Mouse (Mus musculus): Measurements from ENCODE around the gene Rhot2. TPM values are rescaled to one million over a fixed set of nuclear protein-coding genes. Genes with fewer than 3 reads are reported as not detected.
A peak's percentile ranks its signal among the peaks of the same experiment; 100 is the strongest.

Gene Rhot2
- polyA plus RNA-seq, 1 experiment from 2014 or later, result 29.3 TPM

DNA sequence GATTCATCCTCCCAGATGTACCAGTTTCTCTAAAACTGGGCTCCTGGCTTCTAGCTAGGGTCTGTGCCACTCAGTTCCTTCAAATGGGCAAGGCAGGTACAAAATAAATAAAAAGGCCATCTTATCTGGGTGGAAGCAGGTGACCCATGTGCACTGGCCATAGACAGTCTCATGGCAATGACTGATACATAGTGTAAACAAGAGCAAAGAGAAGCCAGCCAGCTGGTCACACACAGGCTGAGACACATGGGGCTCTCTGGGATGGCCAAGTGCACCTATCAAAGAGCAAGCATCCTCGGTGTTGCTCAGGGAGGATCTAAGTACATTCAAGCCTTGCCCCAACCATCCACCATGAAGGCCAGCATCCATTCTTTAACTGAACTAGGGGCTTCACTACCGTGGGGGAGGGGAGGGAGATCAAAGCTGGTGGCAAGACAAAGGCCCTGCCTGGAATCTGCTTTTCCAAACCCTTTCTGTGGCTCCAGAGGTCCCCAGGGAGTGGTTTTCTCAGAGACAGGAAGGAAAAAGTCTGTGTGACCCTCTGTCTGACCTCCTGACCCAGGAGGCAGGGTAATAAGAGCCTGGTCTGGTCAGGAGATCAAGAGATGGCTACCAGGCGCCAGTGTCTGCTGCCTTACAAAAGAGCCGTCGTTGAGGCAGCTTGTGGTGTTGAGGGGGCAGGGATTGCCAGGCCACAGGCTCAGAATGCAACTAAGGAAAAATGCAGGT is 36.4 kb upstream of the Rhot2 start:
- peaks cover 33% of the 10 kb centered on the region for H3K4me1 ChIP-seq (ENCODE audit: insufficient read depth, low read length)
- H3K27ac ChIP-seq (ENCODE audit: low read length), result no peak overlapping the region; the same call in 1 of the 2 replicates
- H3K27me3 ChIP-seq (ENCODE audit: insufficient read depth, low read length), result no peaks in the 10 kb centered on the region
- ATAC-seq (ENCODE audit: low FRiP score, low TSS enrichment), result no peak
- H3K9me3 ChIP-seq (ENCODE audit: low read length), result no peaks in the 10 kb centered on the region
- 12% methylated on average over 5 of the region's 5 CpGs for WGBS
- peaks cover 35% of the 10 kb centered on the region for H3K36me3 ChIP-seq (ENCODE audit: insufficient read depth, low read length)
- no peak overlapping the region for H3K4me3 ChIP-seq (ENCODE audit: low read length)
- H3K4me2 ChIP-seq (replicated peaks; ENCODE audit: low read depth, low read length), result no peak overlapping the region
- H3K9ac ChIP-seq (replicated peaks; ENCODE audit: low read length), result no peak overlapping the region

DNA sequence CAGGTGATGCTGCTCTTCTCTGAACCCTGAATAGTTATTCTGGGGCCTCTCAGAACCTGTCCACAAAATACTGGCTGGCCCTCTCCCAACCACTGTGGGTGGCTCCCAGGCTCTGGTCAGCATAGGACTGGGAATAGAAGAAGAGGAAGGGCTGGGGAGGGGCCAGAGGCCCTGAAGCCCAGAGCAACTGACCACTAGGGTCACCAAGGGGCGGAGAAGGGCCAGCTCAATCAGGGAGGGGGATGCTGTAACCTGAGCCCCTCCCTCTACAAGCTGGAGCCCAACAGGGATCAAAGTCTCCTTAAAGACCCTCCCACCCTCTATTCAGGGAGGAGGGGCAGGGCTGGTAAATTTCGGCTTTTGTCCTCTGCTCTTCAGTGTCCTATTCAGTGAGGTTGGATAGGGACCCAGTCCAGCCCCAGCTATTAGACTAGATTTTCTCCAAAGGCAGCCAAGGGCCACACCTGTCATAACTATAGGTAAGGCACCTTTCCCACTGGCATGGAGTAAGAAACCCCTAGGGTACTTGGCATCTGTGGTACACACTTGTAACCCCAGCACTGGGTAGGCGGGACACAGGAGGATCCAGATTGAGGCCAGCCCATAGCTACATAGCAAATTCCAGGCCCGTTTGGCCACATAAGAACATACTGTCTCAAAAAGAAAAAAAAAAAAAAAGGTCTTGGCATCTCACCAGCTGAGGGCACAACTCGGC is 35.7 kb upstream of the Rhot2 start, which contains the start of gene Wfikkn1:
Gene Wfikkn1 (minus strand): TSS at position 663 of the 715 bp plus-strand sequence.
- H3K4me3 ChIP-seq (ENCODE audit: low read length), result no peak within 1 kb of the TSS
- peaks cover 36% of the 10 kb centered on the region for H3K4me1 ChIP-seq (ENCODE audit: insufficient read depth, low read length)
- no peak within 1 kb of the TSS for H3K4me2 ChIP-seq (replicated peaks; ENCODE audit: low read depth, low read length)
- peak within 1 kb of the TSS; percentile 34; the same call in 1 of the 2 replicates for H3K27ac ChIP-seq (ENCODE audit: low read length)
- peak; percentile 7; the same call in 1 of the 2 replicates for ATAC-seq (ENCODE audit: low FRiP score, low TSS enrichment)
- H3K36me3 ChIP-seq (ENCODE audit: insufficient read depth, low read length), result peaks cover 35% of the 10 kb centered on the region
- H3K27me3 ChIP-seq (ENCODE audit: insufficient read depth, low read length), result no peaks in the 10 kb centered on the region
- 31% methylated on average over 5 of the region's 5 CpGs for WGBS
- no peaks in the 10 kb centered on the region for H3K9me3 ChIP-seq (ENCODE audit: low read length)
- H3K9ac ChIP-seq (replicated peaks; ENCODE audit: low read length), result 0 out of 2 replicates have a peak within 1 kb of the TSS, but pooled peaks have one; percentile 16

DNA sequence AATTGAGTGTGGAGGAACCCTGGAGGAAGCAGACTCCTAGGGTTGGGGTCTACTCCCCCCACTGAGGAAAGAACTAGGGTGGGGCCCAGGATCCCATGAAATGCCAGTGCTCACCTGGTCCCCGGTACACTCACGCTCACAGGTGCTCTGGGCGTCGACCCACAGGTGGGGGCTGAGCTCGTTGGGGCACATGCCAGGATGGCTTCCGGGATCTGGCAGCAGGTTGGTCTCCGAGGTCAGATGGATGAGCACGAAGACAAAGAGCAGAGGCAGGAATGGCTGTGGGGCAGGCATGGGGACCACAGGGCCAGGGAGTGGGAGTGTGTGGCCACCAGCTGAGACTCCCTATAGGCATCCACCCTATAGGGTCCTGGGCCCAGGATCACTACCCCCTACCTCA is 35.1 kb upstream of the Rhot2 start:
- Histone ChIP-seq H3K27me3 (ENCODE audit: insufficient read depth, low read length) (no peaks in the 10 kb centered on the region), H3K27ac (ENCODE audit: low read length) (0 out of 2 replicates have a peak overlapping the region, but pooled peaks have one; percentile 34), H3K4me3 (ENCODE audit: low read length) (no peak overlapping the region), H3K36me3 (ENCODE audit: insufficient read depth, low read length) (peaks cover 35% of the 10 kb centered on the region), H3K9ac (replicated peaks; ENCODE audit: low read length) (no peak overlapping the region), H3K4me2 (replicated peaks; ENCODE audit: low read depth, low read length) (no peak overlapping the region), H3K4me1 (ENCODE audit: insufficient read depth, low read length) (peaks cover 36% of the 10 kb centered on the region), H3K9me3 (ENCODE audit: low read length) (no peaks in the 10 kb centered on the region)
- ATAC-seq (ENCODE audit: low FRiP score, low TSS enrichment), result no peak
- WGBS, result 66% methylated on average over 8 of the region's 8 CpGs

DNA sequence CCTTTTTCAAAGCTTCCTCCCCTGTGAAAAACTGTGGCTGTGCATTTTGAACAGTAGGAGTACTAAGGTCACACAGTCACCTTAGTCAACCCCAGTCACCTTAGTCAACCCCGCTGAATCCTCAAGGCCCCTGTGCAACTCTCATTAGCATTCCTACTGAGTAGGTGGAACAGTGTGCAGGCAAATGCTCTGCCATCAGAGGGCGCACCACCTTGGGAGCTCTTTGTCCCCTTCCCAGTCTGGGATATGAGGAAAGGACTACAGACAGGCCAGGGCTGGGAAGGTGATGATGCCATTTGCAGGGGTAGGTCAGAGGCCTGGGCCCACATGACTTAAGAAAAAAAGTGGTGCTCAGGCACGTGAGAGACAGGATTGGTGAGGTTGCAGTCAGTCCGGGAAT is 34.6 kb upstream of the Rhot2 start:
- Histone ChIP-seq H3K27ac (ENCODE audit: low read length) (no peak overlapping the region), H3K36me3 (ENCODE audit: insufficient read depth, low read length) (peaks cover 31% of the 10 kb centered on the region), H3K4me3 (ENCODE audit: low read length) (no peak overlapping the region), H3K9ac (replicated peaks; ENCODE audit: low read length) (no peak overlapping the region), H3K27me3 (ENCODE audit: insufficient read depth, low read length) (no peaks in the 10 kb centered on the region), H3K4me2 (replicated peaks; ENCODE audit: low read depth, low read length) (no peak overlapping the region), H3K9me3 (ENCODE audit: low read length) (no peaks in the 10 kb centered on the region), H3K4me1 (ENCODE audit: insufficient read depth, low read length) (peaks cover 40% of the 10 kb centered on the region)
- 61% methylated on average over 4 of the region's 4 CpGs for WGBS
- ATAC-seq (ENCODE audit: low FRiP score, low TSS enrichment), result no peak

DNA sequence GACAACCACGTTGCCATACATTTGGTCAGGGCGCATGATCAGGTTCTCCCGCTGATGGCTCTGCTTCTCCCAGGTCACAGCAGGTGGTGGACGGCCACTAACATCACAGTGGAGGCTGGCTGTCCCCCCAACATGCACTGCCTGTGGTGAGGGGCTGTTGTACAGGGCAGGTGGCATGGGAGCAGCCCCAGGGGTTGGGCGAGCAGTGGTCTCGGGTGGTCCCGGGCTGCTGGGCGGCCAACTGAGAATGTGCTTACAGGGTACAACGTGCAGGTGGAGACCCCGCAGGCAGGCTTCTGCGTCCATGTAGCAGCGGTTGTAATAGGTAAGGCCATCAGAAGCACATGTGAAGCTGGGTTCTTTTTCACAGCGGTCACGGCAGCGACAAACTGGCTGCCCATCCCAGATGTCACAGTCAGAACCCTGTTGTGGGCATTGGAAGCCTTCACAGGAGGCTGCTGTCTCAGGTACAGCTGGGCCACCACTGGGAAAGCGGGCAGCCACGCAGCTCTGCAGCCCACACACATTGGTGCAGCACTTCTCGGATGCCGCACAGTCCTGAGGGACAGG is 34.0 kb upstream of the Rhot2 start:
- no peak for ATAC-seq (ENCODE audit: low FRiP score, low TSS enrichment)
- no peak overlapping the region for H3K4me2 ChIP-seq (replicated peaks; ENCODE audit: low read depth, low read length)
- peaks cover 46% of the 10 kb centered on the region for H3K4me1 ChIP-seq (ENCODE audit: insufficient read depth, low read length)
- no peaks in the 10 kb centered on the region for H3K9me3 ChIP-seq (ENCODE audit: low read length)
- no peak overlapping the region for H3K4me3 ChIP-seq (ENCODE audit: low read length)
- no peaks in the 10 kb centered on the region for H3K27me3 ChIP-seq (ENCODE audit: insufficient read depth, low read length)
- WGBS, result 90% methylated on average over 19 of the region's 19 CpGs
- no peak overlapping the region for H3K9ac ChIP-seq (replicated peaks; ENCODE audit: low read length)
- H3K27ac ChIP-seq (ENCODE audit: low read length), result no peak overlapping the region
- peaks cover 27% of the 10 kb centered on the region for H3K36me3 ChIP-seq (ENCODE audit: insufficient read depth, low read length)

DNA sequence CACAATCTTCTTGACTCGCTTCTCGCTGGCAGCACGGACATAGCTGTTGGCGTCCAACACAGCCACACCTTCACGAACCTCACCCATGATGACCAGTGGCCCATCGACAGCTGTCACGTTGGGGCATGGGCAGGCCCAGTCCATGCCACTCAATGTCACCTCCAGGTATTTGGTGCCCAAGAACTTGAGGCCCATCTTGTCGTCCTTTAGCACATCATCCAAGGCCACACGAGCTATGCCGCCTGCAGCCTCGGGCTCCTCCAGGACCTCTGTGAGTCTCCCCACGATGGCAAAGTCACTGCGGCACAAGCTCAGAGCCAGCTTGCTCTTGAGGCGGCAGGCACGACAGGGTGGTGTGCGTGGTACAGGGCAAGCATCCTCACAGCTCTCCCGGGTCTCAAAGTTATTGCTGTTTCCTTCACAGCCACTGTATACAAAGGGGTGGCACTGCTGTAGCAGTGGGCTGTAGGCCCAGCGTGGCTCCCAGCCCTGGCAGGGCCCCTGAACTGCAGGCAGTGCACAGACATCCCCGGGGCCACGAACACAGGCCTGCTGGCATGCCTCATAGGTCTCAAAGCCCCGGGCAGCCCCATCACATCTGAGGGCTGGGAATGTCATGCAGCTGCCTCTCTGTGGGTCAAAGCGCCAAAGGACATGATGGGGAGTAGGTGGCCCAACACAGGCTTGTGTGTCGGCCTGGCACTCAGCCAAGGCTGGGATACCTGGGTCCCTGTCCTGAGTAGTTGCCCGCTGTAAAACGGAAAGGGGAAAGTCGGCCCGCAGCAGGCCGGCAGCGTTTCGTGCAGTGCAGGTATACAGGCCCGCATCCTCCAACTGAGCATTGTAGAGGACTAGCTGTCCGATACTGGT is 33.3 kb upstream of the Rhot2 start:
- Histone ChIP-seq H3K4me2 (replicated peaks; ENCODE audit: low read depth, low read length) (no peak overlapping the region), H3K4me3 (ENCODE audit: low read length) (no peak overlapping the region), H3K27me3 (ENCODE audit: insufficient read depth, low read length) (no peaks in the 10 kb centered on the region), H3K4me1 (ENCODE audit: insufficient read depth, low read length) (peaks cover 46% of the 10 kb centered on the region), H3K36me3 (ENCODE audit: insufficient read depth, low read length) (peaks cover 19% of the 10 kb centered on the region), H3K27ac (ENCODE audit: low read length) (no peak overlapping the region), H3K9ac (replicated peaks; ENCODE audit: low read length) (no peak overlapping the region), H3K9me3 (ENCODE audit: low read length) (no peaks in the 10 kb centered on the region)
- 90% methylated on average over 32 of the region's 32 CpGs for WGBS
- ATAC-seq (ENCODE audit: low FRiP score, low TSS enrichment), result no peak

DNA sequence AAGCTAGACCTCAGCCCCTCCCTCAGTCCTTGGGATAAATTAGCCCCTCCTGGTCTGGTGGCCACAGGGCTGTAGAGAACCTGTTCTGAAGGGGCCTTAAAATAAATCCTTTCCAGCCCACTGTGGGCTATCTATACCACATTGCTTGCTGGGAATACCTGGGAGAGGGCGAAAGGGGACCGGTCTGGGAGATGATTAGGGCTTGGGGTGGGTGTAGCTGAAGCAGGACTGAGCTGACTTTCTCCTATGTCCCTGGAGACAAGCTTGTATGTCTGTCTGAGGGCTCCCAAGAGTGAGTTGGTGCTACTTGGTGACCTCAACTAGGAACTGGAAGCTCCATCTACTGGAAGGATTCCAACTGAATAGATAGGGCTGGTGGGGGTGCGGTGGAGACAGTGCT is 32.4 kb upstream of the Rhot2 start:
- no peak overlapping the region for H3K4me2 ChIP-seq (replicated peaks; ENCODE audit: low read depth, low read length)
- no peaks in the 10 kb centered on the region for H3K9me3 ChIP-seq (ENCODE audit: low read length)
- ATAC-seq (ENCODE audit: low FRiP score, low TSS enrichment), result no peak
- H3K27me3 ChIP-seq (ENCODE audit: insufficient read depth, low read length), result no peaks in the 10 kb centered on the region
- no peak overlapping the region for H3K4me3 ChIP-seq (ENCODE audit: low read length)
- 87% methylated on average over 3 of the region's 3 CpGs for WGBS
- H3K27ac ChIP-seq (ENCODE audit: low read length), result no peak overlapping the region
- H3K4me1 ChIP-seq (ENCODE audit: insufficient read depth, low read length), result peaks cover 46% of the 10 kb centered on the region
- H3K36me3 ChIP-seq (ENCODE audit: insufficient read depth, low read length), result peaks cover 13% of the 10 kb centered on the region
- H3K9ac ChIP-seq (replicated peaks; ENCODE audit: low read length), result no peak overlapping the region

DNA sequence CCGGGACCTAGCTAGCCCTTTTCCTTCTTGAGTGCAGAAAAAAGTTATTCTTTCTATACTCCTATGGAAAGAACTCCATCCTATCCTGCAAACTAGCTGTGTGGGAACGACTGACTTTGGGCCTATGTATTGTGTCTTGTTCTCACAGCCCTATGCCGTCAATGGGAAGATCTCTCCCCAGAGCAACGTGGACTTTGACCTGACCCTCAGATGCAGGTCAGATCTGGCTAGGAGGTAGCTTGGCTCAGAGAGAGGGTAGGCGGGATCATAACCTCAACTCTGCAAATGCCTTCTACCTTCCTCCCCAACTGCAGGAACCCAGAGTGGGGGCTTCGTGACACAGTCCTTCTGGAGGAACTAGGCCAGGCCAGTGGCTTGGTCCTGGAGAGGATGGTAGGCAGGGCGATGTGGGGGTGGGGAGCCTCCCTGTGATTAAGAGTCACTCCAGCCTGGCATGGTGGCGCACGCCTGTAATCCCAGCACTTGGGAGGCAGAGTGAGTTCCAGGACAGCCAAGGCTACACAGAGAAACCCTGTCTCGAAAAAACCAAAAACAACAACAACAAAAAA is 31.8 kb upstream of the Rhot2 start:
- Histone ChIP-seq H3K27me3 (ENCODE audit: insufficient read depth, low read length) (no peaks in the 10 kb centered on the region), H3K36me3 (ENCODE audit: insufficient read depth, low read length) (peaks cover 13% of the 10 kb centered on the region), H3K27ac (ENCODE audit: low read length) (no peak overlapping the region), H3K4me1 (ENCODE audit: insufficient read depth, low read length) (peaks cover 42% of the 10 kb centered on the region), H3K4me3 (ENCODE audit: low read length) (peak overlapping the region; percentile 75), H3K9ac (replicated peaks; ENCODE audit: low read length) (peak overlapping the region; percentile 79), H3K4me2 (replicated peaks; ENCODE audit: low read depth, low read length) (peak overlapping the region; percentile 78), H3K9me3 (ENCODE audit: low read length) (no peaks in the 10 kb centered on the region)
- 54% methylated on average over 10 of the region's 10 CpGs for WGBS
- ATAC-seq (ENCODE audit: low FRiP score, low TSS enrichment), result no peak

All from kidney, embryonic 16.5 days (tissue).